Comparison of ENCODE assay signal across 8 mouse cellular contexts in genomic region chr11:72606694-72607407, GRCm38 (mm10). TPM values are rescaled to one million over a fixed set of nuclear protein-coding genes. Genes with fewer than 3 reads are reported as not detected.
A peak's percentile ranks its signal among the peaks of the same experiment; 100 is the strongest.
DNase-seq lines count a peak whose midpoint lies in the region; ATAC-seq and TF ChIP-seq lines count a peak whose summit lies in the region.

Gene Ube2g1, plus strand, starts transcription at chr11:72607283.

- TF ChIP-seq CTCF in liver, embryonic 14.5 days (IDR thresholded peaks at IDR 0.05; ENCODE audit: low read depth), result no peak
- no peak for TF ChIP-seq CTCF in stomach, postnatal 0 days (IDR thresholded peaks at IDR 0.05; ENCODE audit: low read depth)

- no peak for TF ChIP-seq EP300 in liver, embryonic 14.5 days (IDR thresholded peaks at IDR 0.05; ENCODE audit: low read depth)
- TF ChIP-seq EP300 in stomach, postnatal 0 days (optimal IDR thresholded peaks at IDR 0.05), result no peak

- H3K27me3 ChIP-seq in forebrain, embryonic 10.5 days (ENCODE audit: poor library complexity, severe bottlenecking), result no peaks in the 10 kb centered on the region
- H3K27me3 ChIP-seq in heart, embryonic 15.5 days, result no peaks in the 10 kb centered on the region
- H3K27me3 ChIP-seq in liver, embryonic 14.5 days (ENCODE audit: control insufficient read depth, insufficient read depth, low read length), result no peaks in the 10 kb centered on the region
- H3K27me3 ChIP-seq in neural tube, embryonic 11.5 days (ENCODE audit: control insufficient read depth, insufficient read depth, low read length), result no peaks in the 10 kb centered on the region
- H3K27me3 ChIP-seq in stomach, postnatal 0 days (ENCODE audit: control insufficient read depth, insufficient read depth, low read length), result no peaks in the 10 kb centered on the region

- peak within 1 kb of the TSS; percentile 82 for H3K4me3 ChIP-seq in forebrain, embryonic 10.5 days
- H3K4me3 ChIP-seq in heart, embryonic 15.5 days, result peak within 1 kb of the TSS; percentile 99
- H3K4me3 ChIP-seq in liver, embryonic 14.5 days (ENCODE audit: insufficient read depth in 1 of 2, low read depth in 2 of 2, low read length in 2 of 2), result peak within 1 kb of the TSS; percentile 81 to 99
- H3K4me3 ChIP-seq in neural tube, embryonic 11.5 days (ENCODE audit: low read depth, low read length), result peak within 1 kb of the TSS; percentile 95
- H3K4me3 ChIP-seq in stomach, postnatal 0 days (ENCODE audit: low read depth, low read length), result peak within 1 kb of the TSS; percentile 99

- peaks cover 20% of the 10 kb centered on the region for H3K4me1 ChIP-seq in forebrain, embryonic 10.5 days
- peaks cover 17% of the 10 kb centered on the region for H3K4me1 ChIP-seq in heart, embryonic 15.5 days (replicated peaks)
- peaks cover 3 to 10% of the 10 kb centered on the region in 2 experiments; a peak in 3 of 4 replicates for H3K4me1 ChIP-seq in liver, embryonic 14.5 days (replicated peaks; ENCODE audit: control insufficient read depth in 2 of 2, insufficient read depth in 2 of 2, low read length in 1 of 2)
- peaks cover 3% of the 10 kb centered on the region; the same call in 1 of the 2 replicates for H3K4me1 ChIP-seq in neural tube, embryonic 11.5 days (ENCODE audit: control insufficient read depth, insufficient read depth, low read length)
- H3K4me1 ChIP-seq in stomach, postnatal 0 days (replicated peaks; ENCODE audit: control insufficient read depth, insufficient read depth), result 0 out of 2 replicates have a peak, but pooled peaks cover 2% of the 10 kb centered on the region

- 2% methylated on average over 56 of the region's 56 CpGs for WGBS in forebrain, embryonic 10.5 days
- 2% methylated on average over 55 of the region's 56 CpGs for WGBS in heart, embryonic 15.5 days
- WGBS in liver, embryonic 14.5 days (ENCODE audit: insufficient replicate concordance), result 2% methylated on average over 54 of the region's 56 CpGs
- WGBS in neural tube, embryonic 11.5 days, result 2% methylated on average over 54 of the region's 56 CpGs
- WGBS in stomach, postnatal 0 days, result 2% methylated on average over 45 of the region's 56 CpGs

- ATAC-seq in heart, embryonic 15.5 days (replicated peaks; ENCODE audit: insufficient number of reproducible peaks, insufficient read depth, low FRiP score, low read depth), result peak; percentile 93
- peak; percentile 92 for ATAC-seq in liver, embryonic 14.5 days (ENCODE audit: insufficient read depth)
- peak; percentile 92 for ATAC-seq in neural tube, embryonic 11.5 days (ENCODE audit: insufficient read depth, low FRiP score, low TSS enrichment)
- peak; percentile 96 for ATAC-seq in stomach, postnatal 0 days (ENCODE audit: low FRiP score, low TSS enrichment)

- H3K9ac ChIP-seq in heart, embryonic 15.5 days, result peak within 1 kb of the TSS; percentile 94
- H3K9ac ChIP-seq in liver, embryonic 14.5 days (replicated peaks), result peak within 1 kb of the TSS; percentile 97
- peak within 1 kb of the TSS; percentile 98 for H3K9ac ChIP-seq in neural tube, embryonic 11.5 days (ENCODE audit: low read length)
- peak within 1 kb of the TSS; percentile 96 for H3K9ac ChIP-seq in stomach, postnatal 0 days (ENCODE audit: low read length)

- H3K36me3 ChIP-seq in forebrain, embryonic 10.5 days (replicated peaks), result no peaks in the 10 kb centered on the region
- H3K36me3 ChIP-seq in heart, embryonic 15.5 days, result no peaks in the 10 kb centered on the region
- no peaks in the 10 kb centered on the region for H3K36me3 ChIP-seq in liver, embryonic 14.5 days (replicated peaks; ENCODE audit: control insufficient read depth, insufficient read depth, low read depth)
- no peaks in the 10 kb centered on the region for H3K36me3 ChIP-seq in neural tube, embryonic 11.5 days (ENCODE audit: control insufficient read depth, insufficient read depth, low read length)
- no peaks in the 10 kb centered on the region for H3K36me3 ChIP-seq in stomach, postnatal 0 days (ENCODE audit: control insufficient read depth, insufficient read depth, low read length)

- peak within 1 kb of the TSS; percentile 100 for H3K27ac ChIP-seq in forebrain, embryonic 10.5 days
- peak within 1 kb of the TSS; percentile 99 for H3K27ac ChIP-seq in heart, embryonic 15.5 days
- peak within 1 kb of the TSS; percentile 93 for H3K27ac ChIP-seq in liver, embryonic 14.5 days
- H3K27ac ChIP-seq in neural tube, embryonic 11.5 days (ENCODE audit: low read depth, low read length), result peak within 1 kb of the TSS; percentile 99
- peak within 1 kb of the TSS; percentile 99 for H3K27ac ChIP-seq in stomach, postnatal 0 days (replicated peaks)

- DNase-seq in CD8-positive naive resting alpha-beta T cell, adult 2 months (ENCODE audit: low read depth in 2 of 2, low spot score in 2 of 2), result peak; percentile 98
- DNase-seq in c-Kit-positive CD71-negative TER-119-negative erythroid progenitor cells, embryonic 14.5 days (ENCODE audit: low read depth), result peak; percentile 97
- peak; percentile 98 for DNase-seq in forebrain, embryonic 10.5 days (ENCODE audit: extremely low spot score, low spot score)
- peak; percentile 97 to 99 for DNase-seq in kidney, postnatal 25 days
- peak; percentile 94 to 96 (median 95) for DNase-seq in liver, embryonic 14.5 days (ENCODE audit: low read depth in 3 of 3, low spot score in 3 of 3)
- peak; percentile 100 for DNase-seq in neural tube, embryonic 11.5 days (ENCODE audit: low spot score)
- peak; percentile 99 for DNase-seq in stomach, postnatal 0 days (ENCODE audit: low spot score)

- H3K9me3 ChIP-seq in forebrain, embryonic 10.5 days, result no peaks in the 10 kb centered on the region
- H3K9me3 ChIP-seq in heart, embryonic 15.5 days (replicated peaks), result no peaks in the 10 kb centered on the region
- no peaks in the 10 kb centered on the region for H3K9me3 ChIP-seq in liver, embryonic 14.5 days (ENCODE audit: control insufficient read depth, low read length)
- no peaks in the 10 kb centered on the region for H3K9me3 ChIP-seq in neural tube, embryonic 11.5 days (ENCODE audit: control insufficient read depth, low read length)
- H3K9me3 ChIP-seq in stomach, postnatal 0 days (ENCODE audit: control insufficient read depth, low read length), result no peaks in the 10 kb centered on the region

- peak within 1 kb of the TSS; percentile 70 for H3K4me2 ChIP-seq in heart, embryonic 15.5 days
- peak within 1 kb of the TSS; percentile 84 for H3K4me2 ChIP-seq in liver, embryonic 14.5 days (ENCODE audit: low read depth)
- peak within 1 kb of the TSS; percentile 47 for H3K4me2 ChIP-seq in neural tube, embryonic 11.5 days (ENCODE audit: low read depth)
- peak within 1 kb of the TSS; percentile 64 for H3K4me2 ChIP-seq in stomach, postnatal 0 days (replicated peaks; ENCODE audit: low read depth)

RNA-seq across cellular contexts. Expression of gene Ube2g1, which starts in this region (rescaled TPM):
- 82.5 and 87.6 TPM in 2 replicates for polyA plus RNA-seq in forebrain, embryonic 10.5 days (2016; fragmentation: Nextera tagmentation; extraction: Ambion mirVana)
- polyA plus RNA-seq in heart, embryonic 15.5 days (2015; fragmentation: Nextera tagmentation; extraction: Ambion mirVana), result 53.2 and 57.5 TPM in 2 replicates
- 5.6 and 7.5 TPM in 2 replicates for polyA plus RNA-seq in liver, embryonic 14.5 days (2012; rRNA removed)
- 21.7 and 22.7 TPM in 2 replicates for polyA plus RNA-seq in liver, embryonic 14.5 days (2014; fragmentation: Nextera tagmentation; extraction: Ambion mirVana)
- polyA plus RNA-seq in neural tube, embryonic 11.5 days (2014; fragmentation: Nextera tagmentation; extraction: Ambion mirVana), result 119 and 120 TPM in 2 replicates
- polyA plus RNA-seq in stomach, postnatal 0 days (2015; fragmentation: Nextera tagmentation; extraction: Ambion mirVana), result 43.6 and 43.7 TPM in 2 replicates

Comparison
In these comparisons a context has a peak if more than half of its experiments do, and no peak if none do; other contexts are left out.
1. Peak in every context shown above with its lines: DNase-seq, ATAC-seq, H3K4me3 ChIP-seq and H3K27ac ChIP-seq.